Mouse (Mus musculus) stomach, postnatal 0 days (tissue): Measurements from ENCODE around the gene Mtg1.

ENCODE experiments used
- CTCF ChIP-seq: IDR thresholded peaks from 2 replicates; pipeline ENCODE4 v1.5.1; 2016; ENCODE audit warnings: antibody characterized with exemption, low read depth, mild to moderate bottlenecking, moderate library complexity
- EP300 ChIP-seq: optimal IDR thresholded peaks from 2 replicates; pipeline ENCODE3; 2016; ENCODE audit warnings: antibody characterized with exemption

GRCm38 (mm10) chr7:140154218-140154927 is 17.0 kb downstream of the Mtg1 start, which contains the start of gene Sprn:
- no peak for TF ChIP-seq CTCF
- no peak for TF ChIP-seq EP300
